Mouse (Mus musculus): Measurements from ENCODE around the gene Rab38.

The Rab38 gene

DNA sequence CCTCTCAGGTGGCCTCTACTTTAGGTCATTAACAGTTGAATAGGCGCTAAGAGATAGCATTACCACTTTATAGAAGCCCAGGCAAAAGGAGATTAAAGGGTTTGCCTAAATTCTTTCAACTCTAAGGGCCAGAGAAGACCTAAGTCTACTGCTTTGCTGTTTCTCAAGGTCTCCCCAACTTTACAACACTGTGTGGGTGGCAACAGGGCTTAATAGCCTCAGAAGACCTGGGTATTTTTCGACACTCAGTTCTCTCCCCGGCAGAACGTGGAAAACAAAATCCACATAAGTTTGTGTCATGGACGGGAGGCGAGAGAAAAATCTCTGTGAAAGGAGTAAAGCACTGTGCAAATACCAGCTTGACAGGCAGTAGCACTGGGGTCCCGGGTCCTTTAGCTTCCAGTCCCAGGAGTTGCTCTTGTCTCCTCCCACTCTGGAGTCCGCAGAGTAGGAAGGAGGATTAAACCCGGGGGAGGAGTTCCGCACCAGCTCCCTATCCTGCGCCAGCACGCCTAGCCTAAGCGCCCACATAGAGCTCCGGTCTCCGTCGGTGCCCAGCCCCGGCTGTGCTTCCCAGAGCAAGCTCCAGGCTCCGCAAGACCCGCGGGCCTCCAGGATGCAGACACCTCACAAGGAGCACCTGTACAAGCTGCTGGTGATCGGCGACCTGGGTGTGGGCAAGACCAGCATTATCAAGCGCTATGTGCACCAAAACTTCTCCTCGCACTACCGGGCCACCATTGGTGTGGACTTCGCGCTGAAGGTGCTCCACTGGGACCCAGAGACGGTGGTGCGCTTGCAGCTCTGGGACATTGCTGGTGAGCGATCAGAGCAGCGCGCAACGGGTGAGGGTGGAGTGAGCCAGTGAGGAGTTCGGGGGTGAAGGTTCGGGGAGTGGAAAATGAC, at the start of gene Rab38:
Gene Rab38 (plus strand): TSS at position 488 of the 906 bp plus-strand sequence.
- peak; percentile 22 for DNase-seq

DNA sequence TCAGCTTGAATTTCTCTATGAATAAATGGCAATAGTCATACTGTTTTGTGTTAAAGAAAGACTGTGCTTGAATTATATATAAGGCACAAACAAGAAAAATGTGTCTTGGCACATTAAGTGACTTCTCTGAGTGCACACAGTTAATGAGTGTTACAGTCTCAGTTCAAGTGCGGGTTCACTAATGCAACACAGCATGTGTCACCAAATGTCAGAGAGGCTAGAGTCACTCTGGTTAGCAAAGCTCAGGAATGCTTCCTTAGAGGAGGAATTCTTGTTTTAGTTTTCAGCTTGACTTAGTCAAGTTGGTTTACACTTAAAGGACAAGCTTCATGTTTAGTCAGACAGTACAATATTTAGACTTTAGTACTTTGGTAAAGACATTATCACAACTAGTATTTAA, 35.5 kb upstream of the Rab38 start:
- no peak for DNase-seq

DNA sequence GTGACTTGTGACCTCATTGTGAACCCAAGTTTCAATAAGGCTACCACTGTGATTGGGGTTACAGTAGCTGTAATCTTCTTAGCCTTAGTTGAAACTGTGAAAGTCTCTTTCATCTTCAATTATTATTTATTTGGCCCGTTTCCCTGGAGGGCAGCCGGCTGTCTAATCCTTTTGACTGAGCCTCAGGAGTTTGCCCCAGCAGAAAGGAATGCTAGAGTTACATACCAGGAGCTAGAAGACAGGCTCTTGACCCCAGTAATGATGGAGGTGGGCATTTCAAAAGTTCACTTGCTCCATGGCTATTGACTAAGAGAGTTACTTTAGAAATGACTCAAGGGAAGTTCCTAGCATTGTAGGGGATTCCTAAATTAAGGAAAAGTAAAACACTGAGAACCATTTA, 34.3 kb upstream of the Rab38 start:
- no peak for DNase-seq

DNA sequence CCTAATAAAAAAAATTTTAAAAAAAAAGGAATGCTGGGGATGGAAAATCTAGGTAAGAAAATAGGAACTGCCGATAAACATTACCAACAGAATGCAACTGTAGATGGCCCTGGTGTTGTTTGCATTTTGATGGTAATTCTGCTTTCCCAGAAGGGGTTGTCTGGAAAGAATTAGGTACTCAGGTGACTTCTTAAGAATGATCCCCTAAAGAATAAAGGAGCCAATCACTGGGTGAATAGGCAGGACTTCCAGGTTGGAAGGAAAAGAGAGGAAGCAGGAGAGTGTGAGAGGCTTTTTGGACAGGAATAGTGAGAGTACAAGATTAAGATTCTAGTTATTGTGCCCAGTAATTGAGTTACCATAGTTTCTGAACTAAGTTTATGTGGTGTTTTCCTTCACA, 24.8 kb upstream of the Rab38 start:
- DNase-seq, result no peak

DNA sequence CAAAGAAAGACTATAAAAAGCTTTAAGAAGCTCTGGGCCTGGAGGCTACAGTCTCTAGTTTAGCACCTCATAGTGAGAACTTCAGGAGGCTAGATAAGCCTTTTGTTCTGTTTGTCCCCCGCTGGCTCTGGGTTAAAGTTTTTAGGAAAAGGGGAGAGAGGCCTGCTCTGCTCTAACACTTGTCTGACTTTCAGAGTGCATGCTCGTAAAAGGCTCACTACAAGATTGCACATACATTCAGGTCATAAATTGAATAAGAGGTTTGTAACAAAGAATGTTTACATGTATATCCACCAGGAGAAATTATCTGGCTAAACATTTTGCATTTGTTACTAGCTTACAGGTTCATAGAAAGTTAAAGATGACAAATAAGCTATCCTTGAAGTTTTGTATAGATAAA, 23.6 kb upstream of the Rab38 start:
- no peak for DNase-seq

DNA sequence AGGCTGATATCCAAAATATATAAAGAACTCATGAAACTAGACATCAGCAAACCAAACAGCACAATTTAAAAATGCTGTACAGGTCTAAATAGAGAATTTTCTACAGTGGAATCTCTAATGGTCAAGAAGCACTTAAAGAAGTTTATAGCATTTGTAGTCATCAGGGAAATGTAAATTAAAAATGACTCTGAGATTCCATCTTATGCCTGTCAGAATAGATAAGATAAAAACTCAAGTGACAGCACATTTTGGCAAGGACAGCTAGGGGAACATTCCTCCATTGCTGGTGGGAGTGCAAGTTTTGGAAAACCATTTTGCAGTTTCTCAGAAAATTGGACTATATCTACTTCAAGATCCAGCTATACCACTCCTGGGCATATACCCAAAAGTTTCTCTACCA, 8.3 kb upstream of the Rab38 start:
- no peak for DNase-seq

DNA sequence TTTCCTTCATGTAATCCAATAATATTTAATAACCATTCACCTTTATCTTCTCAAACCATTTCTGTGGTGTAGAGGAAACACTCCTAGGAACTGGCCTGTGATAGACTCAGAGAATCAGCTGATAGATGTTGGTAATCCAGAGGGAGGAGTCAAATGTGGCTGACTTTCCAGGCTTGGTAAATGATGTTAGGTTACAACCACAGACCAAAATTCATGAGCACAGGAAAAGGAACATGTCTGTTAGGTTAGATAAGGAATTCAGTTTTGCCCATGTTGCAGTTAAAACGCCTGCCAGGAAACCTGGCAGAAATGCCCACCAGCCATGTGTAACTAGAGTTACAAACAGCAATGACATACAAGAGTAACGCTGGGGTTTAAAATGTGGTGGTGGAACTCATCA, 6.2 kb upstream of the Rab38 start:
- DNase-seq, result no peak

DNA sequence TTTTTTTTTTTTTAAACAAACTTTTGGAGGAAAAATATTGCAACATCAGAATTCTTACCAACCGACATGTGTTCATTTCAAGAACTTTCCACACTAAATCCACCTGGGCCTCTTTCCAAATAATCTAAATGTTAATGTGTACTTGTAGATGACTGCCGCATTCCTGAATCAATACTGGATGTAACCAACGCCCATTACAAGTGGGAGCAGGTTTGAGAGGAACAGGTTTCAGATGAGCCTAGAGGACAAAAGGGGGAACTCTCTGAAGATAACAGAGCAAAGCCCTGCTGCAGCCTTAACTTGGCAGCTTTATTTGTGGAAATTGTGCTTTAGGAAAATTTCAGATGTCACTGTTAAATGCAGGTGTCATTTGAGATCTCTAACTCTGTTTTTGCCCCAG, 4.3 kb upstream of the Rab38 start:
- DNase-seq, result no peak

DNA sequence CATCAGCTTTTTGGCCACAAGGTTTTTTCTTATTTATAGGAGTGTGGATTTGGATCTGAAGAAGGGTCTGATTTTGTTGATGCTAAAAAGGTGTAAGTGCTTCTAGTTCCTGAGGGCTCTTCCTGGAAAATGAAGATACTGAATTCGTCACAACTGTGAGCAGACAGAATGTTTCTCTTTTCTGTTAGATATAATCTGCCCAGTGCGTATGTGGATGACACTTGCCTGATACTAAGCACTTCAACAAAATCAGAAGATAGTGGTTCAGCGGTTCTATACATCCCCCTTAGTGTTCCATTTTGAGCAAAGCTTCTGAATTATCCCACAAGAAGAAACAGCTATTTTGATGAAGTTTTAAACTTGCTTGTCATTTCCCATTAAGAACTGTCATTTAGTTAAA, 2.6 kb upstream of the Rab38 start:
- DNase-seq, result no peak

DNA sequence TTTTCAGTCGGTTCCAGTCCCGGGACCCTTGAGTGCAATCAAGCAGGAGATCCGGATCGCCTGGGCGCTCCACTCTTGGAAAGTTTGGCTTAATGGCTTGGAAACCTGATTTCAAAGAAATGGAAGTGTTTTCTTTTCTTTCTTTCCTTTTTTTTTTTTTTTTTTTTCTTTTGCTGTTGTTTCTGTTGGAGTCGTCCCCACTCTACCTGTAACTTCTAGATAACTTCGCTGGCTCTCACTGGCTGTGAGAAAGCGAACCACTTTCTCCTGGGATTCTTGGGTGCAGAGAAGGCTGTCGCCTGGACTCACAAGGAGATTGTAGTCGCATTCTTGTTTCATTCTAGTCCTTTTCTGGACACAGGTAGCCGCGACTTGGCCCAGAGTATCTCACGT, 615 bp downstream of the Rab38 start:
- no peak for DNase-seq

DNA sequence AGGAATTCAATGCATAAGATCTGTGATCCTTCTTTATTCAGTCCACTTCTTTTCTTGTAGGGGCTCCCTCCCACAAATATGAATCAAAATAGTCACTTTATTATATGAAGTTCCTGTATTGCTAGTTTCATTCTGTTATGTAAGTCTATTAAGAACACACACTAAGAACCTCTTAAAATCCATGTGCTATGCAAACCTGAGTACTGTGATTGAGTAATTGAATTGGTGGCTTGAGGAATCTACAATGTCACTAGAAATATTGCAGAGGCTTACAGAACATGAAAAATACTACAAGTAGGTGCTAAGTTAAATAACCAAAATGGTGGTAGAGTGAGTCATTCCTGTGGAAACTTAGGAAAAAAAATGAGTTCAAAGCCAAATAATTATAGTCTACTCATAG, 10.2 kb downstream of the Rab38 start:
- no peak for DNase-seq

DNA sequence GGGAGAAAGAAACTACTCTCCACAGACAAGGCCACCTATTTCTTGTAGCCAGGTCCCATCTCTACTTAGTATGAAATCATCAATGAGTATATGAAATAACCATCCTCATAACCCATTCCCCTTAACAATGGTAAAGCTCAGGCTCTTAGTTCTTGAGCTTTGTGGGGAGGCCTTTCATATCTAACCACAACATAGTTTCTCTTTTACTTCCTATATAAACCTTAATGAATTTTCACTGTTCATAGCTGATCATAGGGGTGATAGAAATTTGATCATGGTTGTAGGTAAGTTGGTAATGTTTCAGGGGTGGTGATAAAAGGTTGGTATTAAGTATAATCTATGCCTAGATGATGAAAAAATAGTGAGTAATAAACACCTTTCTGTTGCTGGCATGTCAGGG, 12.6 kb downstream of the Rab38 start:
- no peak for DNase-seq

DNA sequence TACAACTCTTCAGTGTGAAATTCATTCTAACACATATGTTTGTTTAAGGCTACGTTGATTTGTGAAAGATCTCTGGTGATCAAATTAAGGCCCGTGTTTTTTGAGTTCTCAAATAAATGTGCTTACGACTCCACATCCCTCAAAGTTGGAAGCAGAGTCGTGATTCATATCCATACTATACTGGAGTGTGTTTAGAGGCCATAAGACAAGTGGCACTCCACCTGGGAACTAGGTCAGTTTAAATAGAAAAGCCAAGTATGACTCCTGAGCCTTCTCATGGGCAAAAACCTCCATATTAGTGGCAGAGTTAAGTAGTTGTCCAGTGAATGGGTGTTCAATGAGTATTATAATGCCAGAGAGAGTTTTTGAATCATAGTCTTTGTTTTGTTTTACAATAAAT, 13.4 kb downstream of the Rab38 start:
- no peak for DNase-seq

DNA sequence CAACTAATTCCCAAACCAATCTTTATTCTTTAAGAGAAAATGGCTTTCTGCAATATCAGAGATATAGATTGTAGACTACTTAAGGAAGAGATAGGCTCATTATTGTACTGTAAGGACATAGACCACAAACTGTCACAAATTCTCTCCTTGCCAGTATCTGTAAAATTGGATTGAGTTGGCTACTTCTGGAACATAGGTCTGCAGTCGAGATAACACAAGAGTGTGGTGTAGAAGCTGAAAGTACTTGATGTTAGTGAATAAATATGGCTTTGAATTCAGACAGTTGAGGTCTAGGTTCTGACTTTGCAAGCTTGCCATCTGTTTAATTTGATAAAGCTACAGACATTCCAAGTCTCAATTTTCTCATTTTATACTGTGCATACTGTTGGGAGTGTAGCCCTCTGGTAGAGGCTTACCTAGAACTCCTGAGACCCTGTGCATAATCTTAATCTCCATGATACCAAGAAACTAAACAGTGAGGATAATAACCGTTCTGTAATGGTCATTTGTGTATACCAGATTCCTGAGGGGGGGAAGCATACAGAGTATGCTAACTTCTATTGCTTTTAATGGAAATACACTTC, 15.3 kb downstream of the Rab38 start:
- no peak for DNase-seq

DNA sequence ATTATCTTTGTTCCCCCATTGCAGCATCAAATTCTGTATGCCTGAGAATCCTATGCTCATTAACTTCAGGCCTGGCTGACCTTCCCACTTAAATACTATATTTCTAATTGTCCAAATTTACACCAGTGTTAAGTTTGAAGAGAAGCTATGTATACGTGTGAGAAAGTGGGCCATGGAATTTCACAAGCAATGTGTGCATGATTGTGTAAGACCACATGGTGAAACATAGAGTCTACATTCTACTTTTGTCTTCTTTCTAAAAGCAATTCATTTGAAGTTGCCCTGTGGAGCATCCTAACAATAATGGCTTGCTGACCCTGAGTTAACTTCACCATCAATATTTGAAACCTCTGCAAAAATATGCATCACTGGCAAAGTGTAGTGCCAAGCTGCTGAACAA, 23.2 kb downstream of the Rab38 start:
- no peak for DNase-seq

DNA sequence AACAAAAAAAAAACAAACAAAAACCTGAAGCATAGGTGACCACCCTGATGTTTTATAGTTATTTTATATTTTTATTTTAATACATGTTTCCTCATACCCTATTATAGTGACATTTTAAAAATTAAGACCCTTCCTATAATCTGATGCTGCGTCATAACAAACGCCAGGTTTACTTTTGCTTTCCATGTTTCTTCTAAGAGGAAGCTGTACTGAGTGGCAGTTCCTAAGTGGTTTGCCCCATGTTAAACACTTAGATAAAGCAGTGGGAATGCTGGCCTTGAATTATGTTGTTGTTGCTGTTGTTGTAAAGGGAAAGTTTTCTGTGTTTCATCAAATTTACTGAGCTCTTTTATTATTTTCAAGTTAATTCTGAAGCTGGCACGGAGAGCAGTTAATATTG, 27.8 kb downstream of the Rab38 start:
- no peak for DNase-seq

DNA sequence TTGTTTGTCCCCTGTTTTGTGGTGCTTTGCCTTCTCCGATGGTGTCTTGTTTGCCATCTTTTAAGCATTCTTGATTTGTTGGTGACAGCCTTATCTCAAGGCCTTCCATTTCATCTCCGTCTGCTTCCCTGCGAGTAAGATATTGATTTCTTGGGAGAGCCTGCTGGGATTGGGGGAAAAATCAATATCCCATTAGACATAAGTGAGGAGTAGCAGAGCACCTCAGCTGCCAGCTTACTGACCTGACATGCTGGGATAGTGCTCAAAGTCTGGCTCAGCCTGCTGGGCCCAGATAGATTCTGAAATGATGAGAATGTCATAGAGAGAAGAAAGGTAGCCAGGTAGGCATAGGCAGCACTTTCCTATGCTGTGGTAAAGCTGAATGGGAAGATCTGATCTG, 37.7 kb downstream of the Rab38 start:
- no peak for DNase-seq

DNA sequence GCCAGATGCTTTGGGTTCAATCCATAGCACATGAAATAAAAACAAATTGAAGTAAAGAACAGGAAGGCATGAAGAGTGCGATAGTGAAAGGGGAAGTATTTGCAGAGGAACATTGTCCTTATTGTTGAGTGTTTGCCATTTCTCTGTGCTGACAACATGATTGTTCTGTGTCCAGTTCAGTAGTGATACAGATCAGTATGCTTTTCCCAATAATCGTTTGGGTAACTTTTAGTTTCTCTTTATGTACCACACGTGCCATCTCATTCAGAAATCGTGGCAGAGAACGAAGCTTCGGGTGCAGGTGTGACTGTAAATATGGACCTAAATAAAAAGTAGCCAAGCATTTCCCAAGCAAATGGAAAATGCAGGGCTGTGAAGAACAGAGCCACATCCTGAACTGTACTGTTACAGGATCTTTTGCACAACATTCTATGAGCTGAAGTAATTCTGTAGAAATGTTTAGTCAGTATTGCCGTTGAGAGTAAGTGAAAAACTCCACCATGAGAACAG, 52.1 kb downstream of the Rab38 start:
- DNase-seq, result no peak

DNA sequence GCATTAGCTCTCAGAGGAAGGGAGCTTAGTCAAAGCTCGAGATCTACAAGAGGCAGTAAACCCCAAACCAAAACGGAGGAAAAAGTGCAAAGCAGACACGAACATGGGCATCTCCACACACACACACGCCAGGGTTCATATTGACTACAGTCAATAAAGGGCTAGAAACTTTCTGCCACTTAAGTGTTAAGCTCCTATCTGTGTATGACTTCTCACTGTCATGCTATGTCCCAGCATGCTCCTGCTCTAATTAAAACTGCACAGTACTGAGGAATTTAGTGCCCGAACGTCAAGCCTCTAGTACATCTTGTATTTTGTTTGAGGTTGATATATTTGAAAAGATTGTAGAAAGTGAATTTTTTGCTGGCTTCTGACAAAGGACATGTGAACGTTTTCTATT, 52.6 kb downstream of the Rab38 start:
- no peak for DNase-seq

DNA sequence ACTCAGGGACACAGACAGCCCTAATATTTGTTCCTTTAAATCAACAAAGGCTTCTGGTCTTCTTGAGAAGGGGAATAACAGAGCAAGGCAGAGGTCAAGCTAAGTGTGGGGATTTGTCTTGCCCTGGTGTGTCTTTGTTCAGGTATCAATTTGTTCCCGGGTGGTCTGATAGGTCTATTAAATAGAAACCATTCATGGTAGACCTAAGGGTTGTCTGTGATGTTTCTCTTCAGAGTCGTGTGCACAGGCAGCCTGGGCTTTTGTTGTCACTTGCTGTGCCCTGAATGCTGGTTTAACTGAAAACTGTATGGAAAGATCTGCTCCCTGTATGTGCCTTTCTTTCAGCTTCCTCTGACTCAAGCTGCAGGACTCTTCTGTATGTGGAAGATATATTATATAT, 60.9 kb downstream of the Rab38 start:
- DNase-seq, result no peak

DNA sequence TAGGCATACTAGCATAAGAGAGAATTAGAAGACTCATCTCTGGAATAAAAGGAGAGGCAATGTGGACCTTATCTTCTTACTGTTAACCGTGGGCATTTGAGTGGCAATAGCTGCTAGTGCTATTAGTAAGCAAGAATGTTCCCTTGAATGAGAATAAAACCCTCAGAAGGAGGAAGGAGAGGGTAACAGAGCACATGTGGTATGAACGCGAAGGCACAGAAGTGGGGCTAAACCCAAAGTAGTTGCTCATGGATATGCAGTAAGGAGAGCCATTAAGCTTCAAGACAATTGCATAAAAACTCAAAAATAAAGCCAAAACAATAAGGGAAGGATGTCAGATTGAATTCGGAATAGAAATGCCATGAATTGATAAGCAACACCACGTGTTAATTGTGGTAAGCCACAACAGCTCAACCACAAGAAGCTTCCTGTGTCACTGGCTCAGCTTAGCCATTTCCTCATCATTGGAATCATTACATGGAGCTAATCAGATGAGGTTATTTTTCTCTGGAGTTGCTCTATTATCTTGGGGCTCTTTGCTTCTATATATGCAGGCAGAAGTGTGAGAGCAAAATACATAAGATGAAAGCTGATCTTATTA, 72.2 kb downstream of the Rab38 start:
- no peak for DNase-seq

DNA sequence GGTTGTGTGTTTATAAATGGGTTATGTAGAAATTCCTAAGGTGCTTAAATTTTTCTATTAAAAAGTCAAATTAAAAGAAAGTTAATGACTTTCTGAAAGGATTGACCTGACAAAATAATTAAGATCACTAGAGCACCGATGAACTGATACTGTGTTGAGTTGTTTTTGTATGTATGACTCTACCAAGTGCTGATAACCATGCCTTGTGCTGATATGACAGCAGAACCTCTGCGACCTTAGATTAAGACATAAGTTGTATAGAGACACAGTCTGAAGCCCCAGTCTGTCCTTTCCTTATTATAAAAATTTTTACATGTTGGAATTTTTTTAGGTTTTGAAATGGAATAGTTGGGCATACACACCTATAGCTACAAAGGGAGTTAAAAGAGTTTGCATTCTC, 79.7 kb downstream of the Rab38 start:
- no peak for DNase-seq

DNA sequence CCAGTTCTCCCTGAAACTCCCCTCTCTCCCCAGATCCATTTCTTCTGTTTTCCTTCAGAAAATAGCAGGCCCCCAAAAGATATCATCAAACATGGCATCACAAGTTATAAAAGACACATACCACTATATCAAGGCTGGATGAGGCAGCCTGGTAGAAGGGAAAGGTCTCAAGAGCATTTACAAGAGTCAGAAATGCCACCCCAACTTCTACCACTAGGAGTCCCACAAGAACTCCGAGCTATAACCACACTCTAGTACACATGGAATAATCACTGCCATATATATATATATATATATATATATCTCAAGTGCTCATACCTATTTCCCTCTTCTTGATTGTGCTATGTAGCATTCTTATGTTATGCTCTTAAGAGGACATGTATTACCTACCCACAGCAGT, 92.4 kb downstream of the Rab38 start:
- no peak for DNase-seq

DNA sequence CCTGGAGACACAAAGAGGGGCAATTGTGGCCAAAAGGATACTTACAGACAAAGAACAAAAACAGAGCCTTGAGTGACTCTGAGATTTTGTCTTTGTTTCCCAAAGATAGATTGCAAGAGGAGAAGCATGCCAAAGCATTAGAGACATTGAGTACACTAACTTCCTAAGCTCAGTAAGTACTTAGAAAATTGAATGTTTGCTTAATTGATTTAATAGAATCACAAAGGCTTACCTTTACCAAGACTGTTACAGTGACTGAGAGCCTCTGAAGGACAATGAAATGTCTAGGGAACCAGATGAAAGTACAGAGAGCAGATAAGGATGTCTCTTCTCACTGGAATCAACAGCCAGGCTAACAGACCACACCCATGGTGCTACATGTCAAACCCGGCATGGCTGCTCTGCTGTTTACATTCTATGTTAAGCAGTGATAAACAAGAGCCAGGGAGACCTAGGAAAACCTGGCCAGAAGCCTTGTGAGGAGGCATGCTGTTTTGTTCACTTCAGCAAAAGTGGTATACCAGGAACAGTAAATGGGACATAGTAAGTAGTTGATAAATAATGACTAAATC, 97.1 kb downstream of the Rab38 start:
- DNase-seq, result no peak
